Mouse (Mus musculus) thymus, postnatal 4 days (tissue): ENCODE data around the gene CT030661.1.
A peak's percentile ranks its signal among the peaks of the same experiment; 100 is the strongest.
"Not testable (repeated sequence)": the region's sequence is repeated elsewhere in the genome, so short reads cannot be mapped to it uniquely, and the experiment has no call there.

Experiments
- DNase-seq: peaks from one replicate; pipeline ENCODE4 v3.0.0; 2021

The CT030661.1 gene

GRCm38 (mm10) chr17:22314730-22315226 lies at the start of gene CT030661.1:
CT030661.1 (minus strand) TSS chr17:22314837.
- DNase-seq = peak; percentile 77

- DNase-seq = no peak
Observed at GRCm38 (mm10) chr17:22363895-22364294, 49.3 kb upstream of the CT030661.1 start.

GRCm38 (mm10) chr17:22361101-22361781 lies 46.6 kb upstream of the CT030661.1 start, which contains the start of the genes Zfp944 and Zfp758:
Zfp944 (minus strand) TSS chr17:22361400.
Zfp758 (plus strand) TSS chr17:22361453.
- DNase-seq = peak; percentile 56

GRCm38 (mm10) chr17:22360572-22360971 lies 45.9 kb upstream of the CT030661.1 start:
- no peak for DNase-seq

- DNase-seq = peak; percentile 55
Observed at GRCm38 (mm10) chr17:22352794-22353193, 38.2 kb upstream of the CT030661.1 start.

- not testable (repeated sequence) for DNase-seq
Observed at GRCm38 (mm10) chr17:22315247-22315646, 610 bp upstream of the CT030661.1 start.

- DNase-seq = not testable (repeated sequence)
Observed at GRCm38 (mm10) chr17:22314219-22314618, 418 bp downstream of the CT030661.1 start.
